Mouse (Mus musculus) kidney, adult 11 months (tissue): ENCODE measurements around the gene Rnf166.
A peak's percentile ranks its signal among the peaks of the same experiment; 100 is the strongest.

ENCODE experiments used
- DNase-seq: peaks from one replicate; pipeline ENCODE4 v3.0.0; 2022

Gene Rnf166

GRCm38 (mm10) chr8:122467816-122468215 is 8.0 kb downstream of the Rnf166 start:
- no peak for DNase-seq

GRCm38 (mm10) chr8:122464985-122465384 is 10.9 kb downstream of the Rnf166 start:
- DNase-seq, result no peak

GRCm38 (mm10) chr8:122463651-122464640 is 11.9 kb downstream of the Rnf166 start:
- DNase-seq, result peak; percentile 43

GRCm38 (mm10) chr8:122462510-122462909 is 13.4 kb downstream of the Rnf166 start:
- DNase-seq, result no peak

- no peak for DNase-seq
Measured at GRCm38 (mm10) chr8:122461473-122462148, 14.3 kb downstream of the Rnf166 start.

- peak; percentile 82 for DNase-seq
Measured at GRCm38 (mm10) chr8:122460524-122461472, 15.1 kb downstream of the Rnf166 start, which contains the start of gene Snai3. TSS of gene Snai3 (minus strand) at chr8:122460733.

GRCm38 (mm10) chr8:122459990-122460389 is 15.9 kb downstream of the Rnf166 start:
- no peak for DNase-seq

- no peak for DNase-seq
Measured at GRCm38 (mm10) chr8:122459218-122459900, 16.5 kb downstream of the Rnf166 start.

GRCm38 (mm10) chr8:122457171-122457570 is 18.7 kb downstream of the Rnf166 start:
- DNase-seq, result no peak

- DNase-seq, result no peak
Measured at GRCm38 (mm10) chr8:122454409-122454808, 21.5 kb downstream of the Rnf166 start.

GRCm38 (mm10) chr8:122452154-122452553 is 23.7 kb downstream of the Rnf166 start:
- no peak for DNase-seq

- no peak for DNase-seq
Measured at GRCm38 (mm10) chr8:122451161-122451703, 24.6 kb downstream of the Rnf166 start.

GRCm38 (mm10) chr8:122445203-122445602 is 30.7 kb downstream of the Rnf166 start:
- no peak for DNase-seq

GRCm38 (mm10) chr8:122444058-122444748 is 31.7 kb downstream of the Rnf166 start:
- peak; percentile 92 for DNase-seq

GRCm38 (mm10) chr8:122443262-122444006 is 32.4 kb downstream of the Rnf166 start, which contains the start of gene Mvd:
TSS of gene Mvd (minus strand) at chr8:122443422.
- peak; percentile 100 for DNase-seq

GRCm38 (mm10) chr8:122442781-122443180 is 33.1 kb downstream of the Rnf166 start:
- no peak for DNase-seq

GRCm38 (mm10) chr8:122442356-122442755 is 33.5 kb downstream of the Rnf166 start:
- DNase-seq, result peak; percentile 40

- DNase-seq, result no peak
Measured at GRCm38 (mm10) chr8:122441326-122441725, 34.5 kb downstream of the Rnf166 start.

- DNase-seq, result no peak
Measured at GRCm38 (mm10) chr8:122439336-122439735, 36.5 kb downstream of the Rnf166 start.

GRCm38 (mm10) chr8:122437708-122438331 is 38.0 kb downstream of the Rnf166 start:
- no peak for DNase-seq
